Mouse (Mus musculus): ENCODE measurements at regions not wholly inside any gene's neighbourhood (a gene's known extent, or its start where the extent isn't known, plus 50 kb on each side); places are given as distances from the start of the nearest gene placed in this dataset.

DNA sequence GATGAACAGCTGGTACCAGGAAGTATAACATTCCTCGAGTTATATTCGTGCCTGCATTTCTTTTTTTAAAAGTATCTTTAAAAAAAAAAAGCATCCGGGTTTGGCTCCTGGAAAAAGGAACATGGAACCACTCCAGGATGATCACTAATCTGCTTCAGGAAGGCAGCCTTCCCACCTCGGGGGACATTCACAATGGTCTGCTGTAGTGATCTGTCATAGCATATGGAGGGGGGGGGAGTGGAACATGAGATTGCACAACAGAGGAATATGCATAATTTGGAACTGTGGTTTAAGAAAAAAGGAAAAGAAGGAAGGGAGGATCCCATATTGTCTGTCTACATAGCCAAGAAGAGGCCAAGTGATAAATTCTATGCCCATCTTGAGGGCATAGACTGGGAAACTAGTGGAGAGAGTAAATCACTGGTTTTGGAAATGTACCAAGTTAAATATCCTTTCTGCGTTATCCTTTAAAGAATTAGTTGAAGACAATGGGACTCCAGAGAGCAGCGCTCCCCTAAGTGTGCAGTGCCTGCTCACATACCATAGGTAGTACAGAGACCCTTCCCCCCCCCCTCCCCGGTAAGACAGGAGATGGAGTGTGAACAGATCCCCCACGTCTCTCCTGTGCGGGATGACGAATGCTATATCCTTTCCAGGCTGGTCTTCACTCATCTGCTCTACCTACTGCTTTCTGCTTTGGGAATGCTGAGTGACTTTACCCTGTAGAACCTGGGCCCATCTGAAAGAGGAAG lies 240.0 kb downstream of the Ndfip2 start:
- Histone ChIP-seq H3K27me3 (ENCODE audit: control insufficient read depth in 1 of 2, insufficient read depth in 2 of 2, low read length in 2 of 2) (no peaks in the 10 kb centered on the region), H3K4me3 (ENCODE audit: control insufficient read depth in 1 of 2, insufficient read depth in 1 of 2, low read depth in 2 of 2, low read length in 2 of 2) (no peak overlapping the region), H3K79me2 (ENCODE audit: control insufficient read depth, insufficient read depth, low read length, poor library complexity) (no peaks in the 10 kb centered on the region), H3K36me3 (ENCODE audit: control insufficient read depth in 1 of 2, insufficient read depth in 2 of 2, low read length in 2 of 2) (no peaks in the 10 kb centered on the region), H3K9me3 (replicated peaks; ENCODE audit: insufficient read depth, low read length) (no peaks in the 10 kb centered on the region), H3K27ac (ENCODE audit: control insufficient read depth, low read depth, low read length) (no peak overlapping the region), H3K9ac (ENCODE audit: control insufficient read depth, low read depth, low read length, poor library complexity, severe bottlenecking) (no peak overlapping the region), H3K4me1 (ENCODE audit: control insufficient read depth in 1 of 2, insufficient read depth in 2 of 2, low read length in 2 of 2) (no peaks in the 10 kb centered on the region)
- no peak for DNase-seq (ENCODE audit: low read depth, low spot score)
- TF ChIP-seq POLR2AphosphoS2 (IDR thresholded peaks at IDR 0.05; ENCODE audit: low read length) (no peak), MYC (IDR thresholded peaks at IDR 0.05; ENCODE audit: low read depth, low read length) (no peak), POLR2AphosphoS5 (IDR thresholded peaks at IDR 0.05; ENCODE audit: borderline replicate concordance, low read depth, low read length) (no peak), MAFK (IDR thresholded peaks at IDR 0.05; ENCODE audit: borderline replicate concordance, low read depth, low read length) (no peak), NRF1 (IDR thresholded peaks at IDR 0.05; ENCODE audit: insufficient read depth, low read depth, low read length, poor library complexity, severe bottlenecking) (no peak), GABPA (IDR thresholded peaks at IDR 0.05; ENCODE audit: low read depth, low read length) (no peak), TBP (IDR thresholded peaks at IDR 0.05; ENCODE audit: low read depth, low read length) (no peak), POLR2A (IDR thresholded peaks at IDR 0.05; ENCODE audit: control insufficient read depth in 1 of 2, insufficient read depth in 1 of 2, low read depth in 1 of 2, low read length in 2 of 2, poor library complexity in 1 of 2) (no peak), BHLHE40 (IDR thresholded peaks at IDR 0.05; ENCODE audit: borderline replicate concordance, low read depth, low read length) (no peak), UBTF (IDR thresholded peaks at IDR 0.05; ENCODE audit: borderline replicate concordance, insufficient read depth, low read depth, low read length) (no peak), JUND (IDR thresholded peaks at IDR 0.05; ENCODE audit: low read depth, low read length) (no peak), TAL1 (IDR thresholded peaks at IDR 0.05; ENCODE audit: low read length) (no peak), MAZ (IDR thresholded peaks at IDR 0.05; ENCODE audit: low read depth, low read length) (no peak)

- H3K27ac ChIP-seq (ENCODE audit: control insufficient read depth, low read depth, low read length): no peak overlapping the region
- no peak for DNase-seq (ENCODE audit: low read depth, low spot score)
- H3K9ac ChIP-seq (ENCODE audit: control insufficient read depth, low read depth, low read length, poor library complexity, severe bottlenecking): no peak overlapping the region
- no peaks in the 10 kb centered on the region for H3K79me2 ChIP-seq (ENCODE audit: control insufficient read depth, insufficient read depth, low read length, poor library complexity)
- H3K27me3 ChIP-seq (ENCODE audit: control insufficient read depth in 1 of 2, insufficient read depth in 2 of 2, low read length in 2 of 2): no peaks in the 10 kb centered on the region
- no peak overlapping the region for H3K4me3 ChIP-seq (ENCODE audit: control insufficient read depth in 1 of 2, insufficient read depth in 1 of 2, low read depth in 2 of 2, low read length in 2 of 2)
- TF ChIP-seq NELFE (IDR thresholded peaks at IDR 0.05; ENCODE audit: low read depth, low read length) (no peak), GATA1 (IDR thresholded peaks at IDR 0.05; ENCODE audit: low read depth, low read length) (no peak)
- no peaks in the 10 kb centered on the region for H3K36me3 ChIP-seq (ENCODE audit: control insufficient read depth in 1 of 2, insufficient read depth in 2 of 2, low read length in 2 of 2)
- H3K9me3 ChIP-seq (replicated peaks; ENCODE audit: insufficient read depth, low read length): no peaks in the 10 kb centered on the region
- no peaks in the 10 kb centered on the region for H3K4me1 ChIP-seq (ENCODE audit: control insufficient read depth in 1 of 2, insufficient read depth in 2 of 2, low read length in 2 of 2)
Measured at GRCm38 (mm10) chr14:105495161-105495560, 236.8 kb downstream of the Ndfip2 start.
